Mouse (Mus musculus): ENCODE measurements around the gene Abtb1. TPM values are rescaled to one million over a fixed set of nuclear protein-coding genes. Genes with fewer than 3 reads are reported as not detected.

Gene Abtb1
- polyA plus RNA-seq, 1 experiment from 2014 or later = 21.0 TPM

GRCm38 (mm10) chr6:88811396-88811795 lies 30.4 kb downstream of the Abtb1 start:
- Histone ChIP-seq H3K4me3 (ENCODE audit: low read depth, low read length) (no peak overlapping the region), H3K4me1 (ENCODE audit: control insufficient read depth, insufficient read depth, low read length) (no peaks in the 10 kb centered on the region), H3K36me3 (ENCODE audit: control insufficient read depth, insufficient read depth, low read length) (no peaks in the 10 kb centered on the region), H3K27me3 (replicated peaks; ENCODE audit: control insufficient read depth, insufficient read depth, low read length) (no peaks in the 10 kb centered on the region), H3K9ac (ENCODE audit: low read depth, low read length) (no peak overlapping the region), H3K9me3 (ENCODE audit: control insufficient read depth, low read length) (no peaks in the 10 kb centered on the region), H3K27ac (replicated peaks; ENCODE audit: low read depth, low read length) (0 out of 2 replicates have a peak overlapping the region, but pooled peaks have one; percentile 15), H3K4me2 (ENCODE audit: low read depth, low read length) (no peak overlapping the region)
- ATAC-seq (ENCODE audit: low read depth) = peak; percentile 38; the same call in 1 of the 2 replicates
- 38% methylated on average over 3 of the region's 7 CpGs for WGBS
- DNase-seq (ENCODE audit: low spot score) = no peak

- Histone ChIP-seq H3K27ac (replicated peaks; ENCODE audit: low read depth, low read length) (no peak overlapping the region), H3K9ac (ENCODE audit: low read depth, low read length) (no peak overlapping the region), H3K4me3 (ENCODE audit: low read depth, low read length) (no peak overlapping the region), H3K4me2 (ENCODE audit: low read depth, low read length) (no peak overlapping the region), H3K27me3 (replicated peaks; ENCODE audit: control insufficient read depth, insufficient read depth, low read length) (no peaks in the 10 kb centered on the region), H3K36me3 (ENCODE audit: control insufficient read depth, insufficient read depth, low read length) (no peaks in the 10 kb centered on the region), H3K4me1 (ENCODE audit: control insufficient read depth, insufficient read depth, low read length) (no peaks in the 10 kb centered on the region), H3K9me3 (ENCODE audit: control insufficient read depth, low read length) (no peaks in the 10 kb centered on the region)
- 35% methylated on average over 3 of the region's 3 CpGs for WGBS
- DNase-seq (ENCODE audit: low spot score) = no peak
- ATAC-seq (ENCODE audit: low read depth) = no peak
Observed at GRCm38 (mm10) chr6:88810291-88810690, 31.5 kb downstream of the Abtb1 start.

- Histone ChIP-seq H3K4me2 (ENCODE audit: low read depth, low read length) (no peak overlapping the region), H3K4me3 (ENCODE audit: low read depth, low read length) (no peak overlapping the region), H3K9ac (ENCODE audit: low read depth, low read length) (no peak overlapping the region), H3K9me3 (ENCODE audit: control insufficient read depth, low read length) (no peaks in the 10 kb centered on the region), H3K36me3 (ENCODE audit: control insufficient read depth, insufficient read depth, low read length) (no peaks in the 10 kb centered on the region), H3K27ac (replicated peaks; ENCODE audit: low read depth, low read length) (no peak overlapping the region), H3K27me3 (replicated peaks; ENCODE audit: control insufficient read depth, insufficient read depth, low read length) (no peaks in the 10 kb centered on the region), H3K4me1 (ENCODE audit: control insufficient read depth, insufficient read depth, low read length) (no peaks in the 10 kb centered on the region)
- ATAC-seq (ENCODE audit: low read depth) (no peak), DNase-seq (ENCODE audit: low spot score) (no peak)
- 58% methylated on average over 23 of the region's 23 CpGs for WGBS
Observed at GRCm38 (mm10) chr6:88809091-88810037, 32.4 kb downstream of the Abtb1 start.

GRCm38 (mm10) chr6:88804966-88805577 lies 36.7 kb downstream of the Abtb1 start:
- Histone ChIP-seq H3K36me3 (ENCODE audit: control insufficient read depth, insufficient read depth, low read length) (no peaks in the 10 kb centered on the region), H3K4me2 (ENCODE audit: low read depth, low read length) (no peak overlapping the region), H3K27me3 (replicated peaks; ENCODE audit: control insufficient read depth, insufficient read depth, low read length) (no peaks in the 10 kb centered on the region), H3K27ac (replicated peaks; ENCODE audit: low read depth, low read length) (no peak overlapping the region), H3K9ac (ENCODE audit: low read depth, low read length) (no peak overlapping the region), H3K9me3 (ENCODE audit: control insufficient read depth, low read length) (no peaks in the 10 kb centered on the region), H3K4me1 (ENCODE audit: control insufficient read depth, insufficient read depth, low read length) (no peaks in the 10 kb centered on the region), H3K4me3 (ENCODE audit: low read depth, low read length) (no peak overlapping the region)
- ATAC-seq (ENCODE audit: low read depth) = no peak
- WGBS = 87% methylated on average over 17 of the region's 17 CpGs
- no peak for DNase-seq (ENCODE audit: low spot score)

GRCm38 (mm10) chr6:88803957-88804695 lies 37.7 kb downstream of the Abtb1 start:
- DNase-seq (ENCODE audit: low spot score) = no peak
- Histone ChIP-seq H3K27ac (replicated peaks; ENCODE audit: low read depth, low read length) (no peak overlapping the region), H3K4me1 (ENCODE audit: control insufficient read depth, insufficient read depth, low read length) (no peaks in the 10 kb centered on the region), H3K9ac (ENCODE audit: low read depth, low read length) (no peak overlapping the region), H3K4me3 (ENCODE audit: low read depth, low read length) (no peak overlapping the region), H3K9me3 (ENCODE audit: control insufficient read depth, low read length) (no peaks in the 10 kb centered on the region), H3K36me3 (ENCODE audit: control insufficient read depth, insufficient read depth, low read length) (no peaks in the 10 kb centered on the region), H3K27me3 (replicated peaks; ENCODE audit: control insufficient read depth, insufficient read depth, low read length) (no peaks in the 10 kb centered on the region), H3K4me2 (ENCODE audit: low read depth, low read length) (no peak overlapping the region)
- 81% methylated on average over 4 of the region's 4 CpGs for WGBS
- ATAC-seq (ENCODE audit: low read depth) = no peak

- no peaks in the 10 kb centered on the region for H3K27me3 ChIP-seq (replicated peaks; ENCODE audit: control insufficient read depth, insufficient read depth, low read length)
- H3K9ac ChIP-seq (ENCODE audit: low read depth, low read length) = no peak overlapping the region
- DNase-seq (ENCODE audit: low spot score) (no peak), ATAC-seq (ENCODE audit: low read depth) (no peak)
- H3K27ac ChIP-seq (replicated peaks; ENCODE audit: low read depth, low read length) = no peak overlapping the region
- 88% methylated on average over 7 of the region's 7 CpGs for WGBS
- H3K9me3 ChIP-seq (ENCODE audit: control insufficient read depth, low read length) = no peaks in the 10 kb centered on the region
- H3K4me1 ChIP-seq (ENCODE audit: control insufficient read depth, insufficient read depth, low read length) = no peaks in the 10 kb centered on the region
- no peaks in the 10 kb centered on the region for H3K36me3 ChIP-seq (ENCODE audit: control insufficient read depth, insufficient read depth, low read length)
- H3K4me2 ChIP-seq (ENCODE audit: low read depth, low read length) = no peak overlapping the region
- no peak overlapping the region for H3K4me3 ChIP-seq (ENCODE audit: low read depth, low read length)
Observed at GRCm38 (mm10) chr6:88803051-88803450, 38.7 kb downstream of the Abtb1 start.

- no peak overlapping the region for H3K4me2 ChIP-seq (ENCODE audit: low read depth, low read length)
- no peaks in the 10 kb centered on the region for H3K4me1 ChIP-seq (ENCODE audit: control insufficient read depth, insufficient read depth, low read length)
- ATAC-seq (ENCODE audit: low read depth) = no peak
- no peak overlapping the region for H3K27ac ChIP-seq (replicated peaks; ENCODE audit: low read depth, low read length)
- no peak overlapping the region for H3K9ac ChIP-seq (ENCODE audit: low read depth, low read length)
- H3K36me3 ChIP-seq (ENCODE audit: control insufficient read depth, insufficient read depth, low read length) = no peaks in the 10 kb centered on the region
- 24% methylated on average over 3 of the region's 3 CpGs for WGBS
- no peaks in the 10 kb centered on the region for H3K27me3 ChIP-seq (replicated peaks; ENCODE audit: control insufficient read depth, insufficient read depth, low read length)
- no peak overlapping the region for H3K4me3 ChIP-seq (ENCODE audit: low read depth, low read length)
- DNase-seq (ENCODE audit: low spot score) = no peak
- no peaks in the 10 kb centered on the region for H3K9me3 ChIP-seq (ENCODE audit: control insufficient read depth, low read length)
Observed at GRCm38 (mm10) chr6:88800735-88801134, 41.0 kb downstream of the Abtb1 start.

- no peak overlapping the region for H3K27ac ChIP-seq (replicated peaks; ENCODE audit: low read depth, low read length)
- no peak for ATAC-seq (ENCODE audit: low read depth)
Observed at GRCm38 (mm10) chr6:88800191-88800590, 41.6 kb downstream of the Abtb1 start.

More at GRCm38 (mm10) chr6:88800191-88800590, 41.6 kb downstream of the Abtb1 start:
- H3K9ac ChIP-seq (ENCODE audit: low read depth, low read length) = no peak overlapping the region
- H3K9me3 ChIP-seq (ENCODE audit: control insufficient read depth, low read length) = no peaks in the 10 kb centered on the region
- DNase-seq (ENCODE audit: low spot score) = no peak
- H3K4me2 ChIP-seq (ENCODE audit: low read depth, low read length) = no peak overlapping the region
- H3K4me1 ChIP-seq (ENCODE audit: control insufficient read depth, insufficient read depth, low read length) = no peaks in the 10 kb centered on the region
- 81% methylated on average over 7 of the region's 7 CpGs for WGBS
- H3K27me3 ChIP-seq (replicated peaks; ENCODE audit: control insufficient read depth, insufficient read depth, low read length) = no peaks in the 10 kb centered on the region
- H3K4me3 ChIP-seq (ENCODE audit: low read depth, low read length) = no peak overlapping the region
- no peaks in the 10 kb centered on the region for H3K36me3 ChIP-seq (ENCODE audit: control insufficient read depth, insufficient read depth, low read length)
